Mouse (Mus musculus) midbrain, embryonic 14.5 days (tissue): ENCODE measurements around the gene Igf1r. TPM values are rescaled to one million over a fixed set of nuclear protein-coding genes. Genes with fewer than 3 reads are reported as not detected.

Source experiments
- ATAC-seq: fragments of 200-750 bp; cut with Nextera tagmentation; 2 replicates; pipeline ENCODE4 v1.8.0; 2017; ENCODE audit warnings: moderate number of reproducible peaks, moderate library complexity; ENCODE audit not compliant: low FRiP score, low TSS enrichment
- DNase-seq: peaks from one replicate; pipeline ENCODE4 v3.0.0-alpha.2; 2015
- H3K27ac ChIP-seq: fragments of 300-500 bp; sonication (generic); replicated peaks from 2 replicates; pipeline ENCODE4 v1.5.1; 2014; ENCODE audit warnings: mild to moderate bottlenecking, low read depth, low read length, moderate library complexity
- H3K27me3 ChIP-seq: fragments of 300-500 bp; sonication (generic); 2 replicates; pipeline ENCODE4 v1.6.1; 2014; ENCODE audit warnings: low read length, control low read depth, mixed read lengths; ENCODE audit not compliant: control insufficient read depth, insufficient read depth
- H3K36me3 ChIP-seq: fragments of 300-500 bp; sonication (generic); 2 replicates; pipeline ENCODE4 v1.6.1; 2014; ENCODE audit warnings: low read length, control low read depth; ENCODE audit not compliant: control insufficient read depth, insufficient read depth
- H3K4me1 ChIP-seq: fragments of 300-500 bp; sonication (generic); 2 replicates; pipeline ENCODE4 v1.6.1; 2014; ENCODE audit warnings: mild to moderate bottlenecking, antibody characterized with exemption, low read length, control low read depth; ENCODE audit not compliant: control insufficient read depth, insufficient read depth
- H3K4me2 ChIP-seq: fragments of 300-500 bp; sonication (generic); 2 replicates; pipeline ENCODE4 v1.6.1; 2014; ENCODE audit warnings: mild to moderate bottlenecking, low read length, moderate library complexity
- H3K4me3 ChIP-seq: fragments of 300-500 bp; sonication (generic); replicated peaks from 2 replicates; pipeline ENCODE4 v1.5.1; 2014; ENCODE audit warnings: low read depth, low read length
- H3K9ac ChIP-seq: fragments of 300-500 bp; sonication (generic); replicated peaks from 2 replicates; pipeline ENCODE4 v1.6.1; 2014; ENCODE audit warnings: mild to moderate bottlenecking, low read length, moderate library complexity
- H3K9me3 ChIP-seq: fragments of 300-500 bp; sonication (generic); 2 replicates; pipeline ENCODE4 v1.6.1; 2016; ENCODE audit warnings: low read length, control low read depth, mixed read lengths; ENCODE audit not compliant: control insufficient read depth
- WGBS: fragments of 180-500 bp; shearing (Covaris S2); extraction: QIAGEN DNeasy Blood & Tissue Kit; methylation state at CpG from one replicate; pipeline ENCODE4 v1.1.7; 2014; 5-methylcytosine and 5-hydroxymethylcytosine counted together
- polyA plus RNA-seq: library from polyadenylated mRNA; unstranded; fragments of >200 nt; fragmentation: Nextera tagmentation; extraction: Ambion mirVana; gene quantifications from 2 replicates; pipeline ENCODE4 v1.2.1, GENCODE M21; 2014

Gene Igf1r
- polyA plus RNA-seq, 1 experiment from 2014 or later, result 25.8 TPM

GRCm38 (mm10) chr7:68006496-68006895 is 53.9 kb downstream of the Igf1r start:
- peaks cover 26% of the 10 kb centered on the region for H3K36me3 ChIP-seq
- no peak overlapping the region for H3K9ac ChIP-seq
- DNase-seq, result no peak
- H3K27ac ChIP-seq, result no peak overlapping the region
- H3K4me2 ChIP-seq, result no peak overlapping the region
- H3K27me3 ChIP-seq, result no peaks in the 10 kb centered on the region
- no peaks in the 10 kb centered on the region for H3K4me1 ChIP-seq
- no peaks in the 10 kb centered on the region for H3K9me3 ChIP-seq
- H3K4me3 ChIP-seq, result no peak overlapping the region
- no peak for ATAC-seq
- 88% methylated on average over 6 of the region's 6 CpGs for WGBS

- H3K4me1 ChIP-seq, result no peaks in the 10 kb centered on the region
- H3K27me3 ChIP-seq, result no peaks in the 10 kb centered on the region
- no peak overlapping the region for H3K4me2 ChIP-seq
- no peaks in the 10 kb centered on the region for H3K9me3 ChIP-seq
- ATAC-seq (no peak), DNase-seq (no peak)
- no peak overlapping the region for H3K4me3 ChIP-seq
- no peak overlapping the region for H3K9ac ChIP-seq
- no peak overlapping the region for H3K27ac ChIP-seq
- WGBS, result 60% methylated on average over 8 of the region's 8 CpGs
- peaks cover 19% of the 10 kb centered on the region for H3K36me3 ChIP-seq
Observed at GRCm38 (mm10) chr7:68009635-68010034, 57.0 kb downstream of the Igf1r start.

GRCm38 (mm10) chr7:68010168-68010567 is 57.5 kb downstream of the Igf1r start:
- Histone ChIP-seq H3K9ac (no peak overlapping the region), H3K27ac (no peak overlapping the region), H3K27me3 (no peaks in the 10 kb centered on the region), H3K9me3 (no peaks in the 10 kb centered on the region), H3K4me1 (no peaks in the 10 kb centered on the region), H3K36me3 (peaks cover 15% of the 10 kb centered on the region), H3K4me3 (no peak overlapping the region), H3K4me2 (no peak overlapping the region)
- 49% methylated on average over 7 of the region's 7 CpGs for WGBS
- ATAC-seq, result no peak
- no peak for DNase-seq

GRCm38 (mm10) chr7:68010802-68011201 is 58.2 kb downstream of the Igf1r start:
- Histone ChIP-seq H3K27ac (no peak overlapping the region), H3K9ac (no peak overlapping the region), H3K27me3 (no peaks in the 10 kb centered on the region), H3K36me3 (peaks cover 15% of the 10 kb centered on the region), H3K4me2 (no peak overlapping the region), H3K9me3 (no peaks in the 10 kb centered on the region), H3K4me3 (no peak overlapping the region), H3K4me1 (no peaks in the 10 kb centered on the region)
- ATAC-seq, result no peak
- DNase-seq, result no peak
- WGBS, result 78% methylated on average over 3 of the region's 3 CpGs

- peaks cover 15% of the 10 kb centered on the region for H3K36me3 ChIP-seq
Observed at GRCm38 (mm10) chr7:68011385-68012122, 58.9 kb downstream of the Igf1r start.

GRCm38 (mm10) chr7:68012123-68012474 is 59.5 kb downstream of the Igf1r start:
- Histone ChIP-seq H3K4me1 (no peaks in the 10 kb centered on the region), H3K36me3 (peaks cover 15% of the 10 kb centered on the region), H3K27ac (no peak overlapping the region), H3K27me3 (no peaks in the 10 kb centered on the region), H3K4me2 (no peak overlapping the region), H3K9me3 (no peaks in the 10 kb centered on the region), H3K9ac (no peak overlapping the region), H3K4me3 (no peak overlapping the region)
- no peak for DNase-seq
- 71% methylated on average over 6 of the region's 6 CpGs for WGBS
- no peak for ATAC-seq

More at GRCm38 (mm10) chr7:68011385-68012122, 58.9 kb downstream of the Igf1r start:
- H3K9me3 ChIP-seq, result no peaks in the 10 kb centered on the region
- no peak for ATAC-seq
- no peak overlapping the region for H3K4me3 ChIP-seq
- 88% methylated on average over 13 of the region's 13 CpGs for WGBS
- no peak overlapping the region for H3K9ac ChIP-seq
- no peak overlapping the region for H3K4me2 ChIP-seq
- H3K4me1 ChIP-seq, result no peaks in the 10 kb centered on the region
- H3K27me3 ChIP-seq, result no peaks in the 10 kb centered on the region
- H3K27ac ChIP-seq, result no peak overlapping the region
- no peak for DNase-seq

GRCm38 (mm10) chr7:68014495-68014894 is 61.9 kb downstream of the Igf1r start:
- DNase-seq, result no peak
- no peaks in the 10 kb centered on the region; the same call in 1 of the 2 replicates for H3K4me1 ChIP-seq
- no peak overlapping the region for H3K9ac ChIP-seq
- 0 out of 2 replicates have a peak, but pooled peaks cover 7% of the 10 kb centered on the region for H3K36me3 ChIP-seq
- H3K9me3 ChIP-seq, result no peaks in the 10 kb centered on the region
- no peak overlapping the region for H3K27ac ChIP-seq
- WGBS, result 78% methylated on average over 3 of the region's 3 CpGs
- no peak overlapping the region for H3K4me3 ChIP-seq
- H3K4me2 ChIP-seq, result no peak overlapping the region
- no peaks in the 10 kb centered on the region for H3K27me3 ChIP-seq
- no peak for ATAC-seq

- H3K4me2 ChIP-seq, result no peak overlapping the region
- no peaks in the 10 kb centered on the region for H3K9me3 ChIP-seq
- H3K4me1 ChIP-seq, result no peaks in the 10 kb centered on the region; the same call in 1 of the 2 replicates
- ATAC-seq (no peak), DNase-seq (no peak)
- no peak overlapping the region for H3K4me3 ChIP-seq
- H3K9ac ChIP-seq, result no peak overlapping the region
- H3K27ac ChIP-seq, result no peak overlapping the region
- H3K27me3 ChIP-seq, result no peaks in the 10 kb centered on the region
- H3K36me3 ChIP-seq, result 0 out of 2 replicates have a peak, but pooled peaks cover 3% of the 10 kb centered on the region
- WGBS, result 98% methylated on average over 3 of the region's 3 CpGs
Observed at GRCm38 (mm10) chr7:68015404-68015803, 62.8 kb downstream of the Igf1r start.

- H3K27ac ChIP-seq, result no peak overlapping the region
- WGBS, result 78% methylated on average over 4 of the region's 4 CpGs
- ATAC-seq (no peak), DNase-seq (no peak)
- H3K36me3 ChIP-seq, result 0 out of 2 replicates have a peak, but pooled peaks cover 3% of the 10 kb centered on the region
- no peak overlapping the region for H3K9ac ChIP-seq
- H3K4me3 ChIP-seq, result no peak overlapping the region
- H3K4me2 ChIP-seq, result no peak overlapping the region
- no peaks in the 10 kb centered on the region; the same call in 1 of the 2 replicates for H3K4me1 ChIP-seq
- no peaks in the 10 kb centered on the region for H3K27me3 ChIP-seq
- H3K9me3 ChIP-seq, result no peaks in the 10 kb centered on the region
Observed at GRCm38 (mm10) chr7:68018038-68018437, 65.4 kb downstream of the Igf1r start.
